Mouse (Mus musculus) thymus, adult 2 months (tissue): ENCODE measurements around the gene Gpr156.

ENCODE experiments used
- CTCF ChIP-seq: fragments of 200-500 bp; IDR thresholded peaks from 2 replicates; pipeline ENCODE4 v1.5.1; 2012; ENCODE audit warnings: mild to moderate bottlenecking, control low read depth, low read length, moderate library complexity, borderline replicate concordance; ENCODE audit not compliant: control insufficient read depth, poor library complexity, insufficient read depth; ENCODE audit errors: extremely low read depth
- POLR2A ChIP-seq: fragments of 200-500 bp; IDR thresholded peaks from 2 replicates; pipeline ENCODE4 v1.6.1; 2012; ENCODE audit warnings: mild to moderate bottlenecking, low read length, control low read depth, moderate library complexity; ENCODE audit not compliant: control insufficient read depth, poor library complexity, insufficient read depth; ENCODE audit errors: extremely low read depth

GRCm38 (mm10) chr16:37869470-37870231 lies 46.6 kb upstream of the Gpr156 start:
- no peak for TF ChIP-seq POLR2A
- no peak for TF ChIP-seq CTCF
